Mouse (Mus musculus) small intestine, adult 2 months (tissue): ENCODE results near the gene S100a2. TPM values are rescaled to one million over a fixed set of nuclear protein-coding genes. Genes with fewer than 3 reads are reported as not detected.

Experiments
- H3K27ac ChIP-seq: fragments of 200-500 bp; 2 replicates; pipeline ENCODE4 v1.5.1; 2012; ENCODE audit warnings: low read depth, low read length, control low read depth, inconsistent platforms; ENCODE audit not compliant: insufficient read depth
- H3K27me3 ChIP-seq: fragments of 200-500 bp; 2 replicates; pipeline ENCODE4 v1.6.1; 2012; ENCODE audit warnings: mild to moderate bottlenecking, moderate library complexity, low read length, inconsistent platforms; ENCODE audit not compliant: control insufficient read depth, insufficient read depth
- H3K36me3 ChIP-seq: fragments of 200-500 bp; 2 replicates; pipeline ENCODE4 v1.6.1; 2012; ENCODE audit warnings: mild to moderate bottlenecking, low read length, control low read depth, inconsistent platforms; ENCODE audit not compliant: control insufficient read depth, insufficient read depth
- H3K4me1 ChIP-seq: fragments of 200-500 bp; 2 replicates; pipeline ENCODE4 v1.6.1; 2012; ENCODE audit warnings: low read length, inconsistent platforms, mixed read lengths; ENCODE audit not compliant: control insufficient read depth, insufficient read depth, insufficient read length
- H3K4me3 ChIP-seq: fragments of 200-500 bp; 2 replicates; pipeline ENCODE4 v1.5.1; 2012; ENCODE audit warnings: low read depth, mild to moderate bottlenecking, control low read depth, inconsistent platforms, low read length, moderate library complexity
- CTCF ChIP-seq: fragments of 200-500 bp; IDR thresholded peaks from 2 replicates; pipeline ENCODE4 v1.5.1; 2012; ENCODE audit warnings: low read depth, mild to moderate bottlenecking, control low read depth, inconsistent platforms, low read length, moderate library complexity, mixed read lengths; ENCODE audit not compliant: insufficient replicate concordance, insufficient read length; ENCODE audit errors: extremely low read depth
- POLR2A ChIP-seq: fragments of 200-500 bp; IDR thresholded peaks from 2 replicates; pipeline ENCODE4 v1.6.1; 2012; ENCODE audit warnings: low read depth, mild to moderate bottlenecking, control low read depth, inconsistent platforms, low read length, moderate library complexity
- WGBS: fragments of 180-500 bp; shearing (Covaris S2); methylation state at CpG from one replicate; pipeline ENCODE4 v1.1.7; 2018; 5-methylcytosine and 5-hydroxymethylcytosine counted together
- polyA plus RNA-seq: library from polyadenylated mRNA; depleted of rRNA; stranded (reverse); fragments of >200 nt; gene quantifications from 2 replicates; pipeline ENCODE4 v1.2.3, GENCODE M21; 2012

S100a2 gene
- polyA plus RNA-seq, 1 experiment, result not detected

- H3K27ac ChIP-seq, result no peak overlapping the region
- peaks cover 30% of the 10 kb centered on the region for H3K4me1 ChIP-seq
- H3K4me3 ChIP-seq, result no peak overlapping the region
- no peaks in the 10 kb centered on the region for H3K27me3 ChIP-seq
- H3K36me3 ChIP-seq, result no peaks in the 10 kb centered on the region
- TF ChIP-seq POLR2A (no peak), CTCF (no peak)
- WGBS, result 59% methylated on average over 3 of the region's 3 CpGs
These were observed 6.2 kb upstream of the S100a2 start for GRCm38 (mm10) chr3:90583893-90584292.

GRCm38 (mm10) chr3:90585595-90585994 is 4.5 kb upstream of the S100a2 start:
- H3K27ac ChIP-seq, result peak overlapping the region; percentile 62; the same call in 1 of the 2 replicates
- H3K27me3 ChIP-seq, result no peaks in the 10 kb centered on the region
- no peaks in the 10 kb centered on the region for H3K36me3 ChIP-seq
- H3K4me3 ChIP-seq, result no peak overlapping the region
- H3K4me1 ChIP-seq, result peaks cover 30% of the 10 kb centered on the region
- WGBS, result 19% methylated on average over 5 of the region's 5 CpGs
- peak; percentile 89; the same call in 1 of the 2 replicates for TF ChIP-seq CTCF
- peak; percentile 34; the same call in 1 of the 2 replicates for TF ChIP-seq POLR2A

GRCm38 (mm10) chr3:90586016-90586643 is 3.9 kb upstream of the S100a2 start:
- no peak overlapping the region for H3K4me3 ChIP-seq
- H3K4me1 ChIP-seq, result peaks cover 30% of the 10 kb centered on the region
- 79% methylated on average over 15 of the region's 15 CpGs for WGBS
- peak overlapping the region; percentile 62 for H3K27ac ChIP-seq
- TF ChIP-seq CTCF, result no peak
- no peak for TF ChIP-seq POLR2A
- H3K36me3 ChIP-seq, result no peaks in the 10 kb centered on the region
- H3K27me3 ChIP-seq, result no peaks in the 10 kb centered on the region

- Histone ChIP-seq H3K4me1 (peaks cover 30% of the 10 kb centered on the region), H3K27me3 (no peaks in the 10 kb centered on the region), H3K27ac (peak overlapping the region; percentile 71), H3K36me3 (no peaks in the 10 kb centered on the region), H3K4me3 (0 out of 2 replicates have a peak overlapping the region, but pooled peaks have one; percentile 2)
- TF ChIP-seq CTCF, result no peak
- TF ChIP-seq POLR2A, result no peak
- WGBS, result 15% methylated on average over 10 of the region's 10 CpGs
These were observed 3.1 kb upstream of the S100a2 start for GRCm38 (mm10) chr3:90586906-90587305.

DNA sequence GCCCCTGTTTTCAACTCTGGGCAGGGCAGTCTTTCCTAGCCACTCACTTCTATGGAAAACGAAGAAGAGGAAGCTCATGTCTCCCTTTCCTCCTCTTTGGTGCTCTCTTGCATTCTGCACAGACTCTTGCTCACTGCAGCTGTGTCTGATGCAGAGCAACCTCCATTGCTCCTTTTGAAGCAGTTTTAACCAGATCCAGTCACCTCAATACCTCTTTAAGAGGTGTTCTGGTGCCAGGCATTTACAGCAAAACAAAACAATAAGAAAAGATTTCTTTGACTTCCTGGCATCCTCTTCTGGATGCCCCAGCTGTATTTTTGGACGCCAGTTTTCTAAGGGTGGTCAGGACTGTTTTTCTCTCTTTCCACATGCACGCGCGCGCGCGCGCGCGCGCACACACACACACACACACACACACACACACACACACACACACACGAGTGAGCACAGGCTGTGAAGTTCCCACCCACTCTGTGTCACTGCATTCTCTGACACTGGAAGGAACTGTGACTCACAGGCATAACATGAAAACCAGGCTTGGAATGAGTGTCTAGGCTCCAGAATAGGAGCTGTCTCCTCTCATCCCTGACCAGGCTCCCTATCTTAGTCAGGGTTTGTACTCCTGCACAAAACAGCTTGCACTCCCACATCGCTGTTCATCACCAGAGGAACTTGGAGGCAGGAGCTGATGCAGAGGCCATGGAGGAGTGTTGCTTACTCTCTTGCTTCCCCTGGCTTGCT is 2.5 kb upstream of the S100a2 start:
- peak overlapping the region; percentile 71 for H3K27ac ChIP-seq
- H3K36me3 ChIP-seq, result no peaks in the 10 kb centered on the region
- no peaks in the 10 kb centered on the region for H3K27me3 ChIP-seq
- H3K4me3 ChIP-seq, result 0 out of 2 replicates have a peak overlapping the region, but pooled peaks have one; percentile 2
- 79% methylated on average over 14 of the region's 14 CpGs for WGBS
- TF ChIP-seq POLR2A (no peak), CTCF (no peak)
- H3K4me1 ChIP-seq, result peaks cover 30% of the 10 kb centered on the region

GRCm38 (mm10) chr3:90589390-90589789 is 657 bp upstream of the S100a2 start:
- TF ChIP-seq POLR2A, result no peak
- TF ChIP-seq CTCF, result no peak
- no peaks in the 10 kb centered on the region for H3K27me3 ChIP-seq
- 81% methylated on average over 6 of the region's 6 CpGs for whole genome bisulfite sequencing
- H3K27ac ChIP-seq, result no peak overlapping the region
- no peak overlapping the region for H3K4me3 ChIP-seq
- no peaks in the 10 kb centered on the region for H3K36me3 ChIP-seq
- peaks cover 23% of the 10 kb centered on the region for H3K4me1 ChIP-seq

- no peak for TF ChIP-seq POLR2A
- no peak for TF ChIP-seq CTCF
- Histone ChIP-seq H3K27me3 (no peaks in the 10 kb centered on the region), H3K4me1 (no peaks in the 10 kb centered on the region), H3K4me3 (no peak overlapping the region), H3K27ac (no peak overlapping the region), H3K36me3 (no peaks in the 10 kb centered on the region)
- WGBS, result 82% methylated on average over 1 of the region's 1 CpGs
These were observed 4.4 kb downstream of the S100a2 start for GRCm38 (mm10) chr3:90594466-90594865.
